Mouse (Mus musculus) left cerebral cortex, adult 9 months (tissue): Measurements from ENCODE around the gene Dtnb.
"Not testable (repeated sequence)": the region's sequence is repeated elsewhere in the genome, so short reads cannot be mapped to it uniquely, and the experiment has no call there.

ENCODE experiments used
- DNase-seq, 2 experiments: peaks; one replicate each; pipeline ENCODE4 v3.0.0; 2022; ENCODE audit warnings: low spot score in 2 of 2

The Dtnb gene

DNA sequence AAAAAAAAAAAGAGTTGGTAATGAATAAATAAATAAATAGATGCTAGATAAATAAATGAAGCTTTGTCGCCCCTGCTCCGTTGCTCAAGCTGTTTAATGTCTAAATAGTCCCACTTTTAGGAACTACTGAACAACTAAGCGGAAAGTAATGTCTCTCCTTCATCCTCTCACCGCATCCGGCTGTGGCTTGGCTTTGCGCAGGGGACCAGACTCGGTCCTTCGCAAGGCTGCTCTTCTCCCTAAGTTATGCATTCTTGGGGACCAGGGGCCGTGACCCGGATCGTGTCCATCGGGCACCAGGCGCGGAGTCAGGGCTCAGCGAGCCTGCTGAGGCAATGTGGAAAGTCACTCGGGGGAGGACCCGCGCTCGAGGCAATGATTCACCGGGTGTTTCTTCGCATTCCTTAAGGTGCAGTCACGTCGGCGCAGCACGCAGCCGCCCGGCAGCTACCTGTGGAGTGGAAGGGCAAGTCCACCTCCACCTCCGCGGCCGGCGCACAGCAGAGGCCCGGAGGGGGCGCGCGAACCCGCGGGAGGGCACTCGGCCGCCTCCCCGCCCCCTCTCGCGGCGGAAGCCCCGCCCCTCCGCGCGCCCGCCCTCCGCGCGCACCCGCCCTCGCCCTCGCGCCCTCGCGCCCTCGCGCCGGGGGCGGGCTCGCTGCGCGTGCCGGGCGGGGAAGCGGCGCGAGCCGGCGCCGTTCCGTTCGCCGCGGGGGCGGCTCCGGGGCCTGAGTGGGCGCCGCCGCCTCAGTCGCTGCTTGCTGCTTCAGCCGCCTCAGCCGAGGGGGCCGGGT, at the start of gene Dtnb:
Dtnb (plus strand) TSS at position 595 of the 794 bp plus-strand sequence.
- DNase-seq = peak in 1 of 2 experiments; percentile 71

- DNase-seq = no peak
These were observed 46.6 kb upstream of the Dtnb start for GRCm38 (mm10) chr12:3525536-3525935.

DNA sequence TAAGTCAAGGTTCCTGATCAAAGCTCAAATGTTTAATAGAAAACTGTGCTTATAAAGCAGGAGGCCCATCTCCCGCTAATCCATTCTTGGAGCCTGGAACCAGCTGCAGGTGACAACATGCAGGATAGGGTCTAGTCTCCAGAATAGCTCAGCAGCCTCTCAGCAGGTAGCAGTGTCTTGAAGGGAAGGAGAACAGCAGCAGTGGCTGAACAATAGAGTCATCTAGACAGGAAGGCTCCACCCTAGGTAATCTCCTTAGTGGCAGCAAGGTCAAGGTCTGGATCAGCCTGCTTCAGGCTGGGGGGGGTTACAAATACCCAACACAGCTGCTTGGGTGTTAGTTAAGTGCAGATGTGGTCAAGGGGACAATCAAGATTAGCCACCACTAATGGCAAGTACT, 36.7 kb upstream of the Dtnb start:
- DNase-seq = not testable (repeated sequence)

DNA sequence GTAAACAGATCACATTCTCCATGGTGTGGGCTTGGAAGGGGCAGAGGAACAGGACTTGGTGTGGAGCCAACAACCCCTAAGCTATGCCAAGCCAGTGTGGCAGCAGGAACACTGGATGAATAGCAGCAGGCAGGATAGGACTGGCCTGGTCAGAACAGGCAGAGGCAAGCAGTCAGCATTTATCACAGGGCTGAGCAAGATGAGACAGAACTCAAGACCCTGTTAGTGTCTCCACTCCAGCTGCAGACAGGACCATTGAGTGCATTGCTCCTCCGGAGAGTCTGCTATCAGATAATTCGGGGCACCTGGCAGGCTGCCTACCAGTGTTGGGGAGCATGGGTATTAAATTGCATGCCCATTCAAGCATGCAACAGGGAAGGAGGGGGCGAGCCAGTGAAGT, 34.6 kb upstream of the Dtnb start:
- no peak for DNase-seq

DNA sequence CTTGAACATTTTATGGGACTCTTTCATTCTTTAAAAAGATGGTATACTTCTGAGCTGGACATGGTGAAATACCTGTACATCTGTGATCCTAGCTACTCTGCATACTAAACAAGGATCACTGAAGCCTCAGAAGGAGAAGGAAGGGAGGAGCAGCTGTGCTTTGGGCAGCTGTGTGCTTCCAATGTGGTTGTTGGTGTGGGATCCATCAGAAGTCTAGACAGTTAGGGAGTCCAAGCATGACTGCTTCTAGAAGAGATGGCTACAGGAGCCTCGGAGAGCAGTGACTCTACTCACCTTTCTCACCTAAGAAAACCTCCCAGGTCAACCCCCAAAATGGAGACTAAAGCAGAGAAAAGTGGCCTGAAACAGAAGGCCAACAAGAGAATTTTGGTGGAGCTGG, 34.1 kb upstream of the Dtnb start:
- DNase-seq = no peak

DNA sequence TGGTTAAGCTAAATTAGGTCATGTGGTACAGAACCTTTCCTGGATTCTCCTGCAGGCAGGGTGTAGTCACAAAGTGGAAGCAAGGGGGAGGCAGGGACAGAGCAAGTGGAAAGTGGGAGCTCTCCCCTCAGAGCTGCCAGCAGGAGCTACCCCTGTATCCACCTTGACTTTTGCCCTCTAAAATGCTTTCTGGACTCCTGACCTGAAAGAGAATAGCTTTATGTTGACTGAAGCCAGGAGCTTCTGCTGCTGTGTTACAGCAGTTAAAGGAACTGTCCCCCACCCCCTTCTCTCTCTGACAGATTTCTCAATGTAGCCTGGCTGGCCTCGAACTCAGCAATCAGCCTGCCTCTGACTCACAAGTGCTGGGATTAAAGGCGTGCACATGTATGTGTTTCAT, 32.6 kb upstream of the Dtnb start:
- no peak for DNase-seq

GRCm38 (mm10) chr12:3540871-3541270, 31.3 kb upstream of the Dtnb start:
- DNase-seq = no peak

- DNase-seq = no peak
These were observed 26.7 kb upstream of the Dtnb start for GRCm38 (mm10) chr12:3545451-3545850.

DNA sequence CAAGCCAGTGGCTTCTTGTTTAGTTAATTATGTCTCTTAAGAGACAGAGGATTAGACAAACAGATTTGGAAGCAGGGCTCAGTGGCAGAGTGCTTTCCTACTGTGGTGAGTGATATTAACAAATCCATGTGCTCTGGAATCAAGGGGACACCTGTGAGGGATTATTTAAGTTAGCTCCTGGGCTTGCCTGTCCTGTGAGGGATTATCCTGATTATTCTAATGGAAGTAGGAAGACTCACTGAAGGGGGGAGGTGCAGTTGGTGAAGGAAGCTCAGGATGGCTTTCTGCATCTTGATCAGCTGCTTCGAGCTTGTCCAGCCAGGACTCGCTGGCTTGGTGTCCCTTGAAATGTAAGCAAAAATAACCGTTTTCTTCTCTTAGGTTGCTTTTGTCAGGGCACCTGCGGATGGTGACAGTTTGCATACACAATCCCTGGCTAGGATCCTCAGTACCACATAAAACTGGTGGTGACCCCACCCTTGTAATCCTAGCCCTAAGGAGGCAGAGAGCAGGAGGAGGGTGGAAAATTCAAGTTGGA, 26.0 kb upstream of the Dtnb start:
- DNase-seq = no peak

GRCm38 (mm10) chr12:3546781-3547180, 25.4 kb upstream of the Dtnb start:
- no peak for DNase-seq

- DNase-seq = no peak
These were observed 24.7 kb upstream of the Dtnb start for GRCm38 (mm10) chr12:3547506-3547905.

GRCm38 (mm10) chr12:3547911-3548310, 24.3 kb upstream of the Dtnb start:
- no peak for DNase-seq

- peak in 1 of 2 experiments; percentile 69 for DNase-seq
These were observed 23.5 kb upstream of the Dtnb start for GRCm38 (mm10) chr12:3548582-3549211.

DNA sequence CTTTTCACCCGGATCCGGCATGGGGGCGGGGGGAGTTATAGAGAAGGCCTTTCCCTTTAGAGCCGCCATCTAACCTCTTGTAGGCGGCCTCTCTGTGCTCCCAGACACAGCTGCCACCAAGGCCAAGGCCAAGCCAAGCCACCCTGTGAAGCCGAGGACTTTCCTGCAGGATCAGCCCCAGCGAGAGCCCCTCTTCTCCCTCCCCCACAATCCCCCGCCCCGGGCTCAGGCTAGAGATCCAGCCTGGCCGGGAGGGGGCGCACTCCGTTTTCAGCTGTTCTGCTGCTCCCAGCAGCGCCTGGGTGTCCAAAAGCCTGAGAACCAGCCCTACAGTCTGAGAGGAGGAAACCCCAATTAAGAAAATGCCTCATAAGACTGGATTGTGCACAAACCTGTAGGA, 21.9 kb upstream of the Dtnb start:
- no peak for DNase-seq

- no peak for DNase-seq
These were observed 14.5 kb upstream of the Dtnb start for GRCm38 (mm10) chr12:3557414-3558319.

DNA sequence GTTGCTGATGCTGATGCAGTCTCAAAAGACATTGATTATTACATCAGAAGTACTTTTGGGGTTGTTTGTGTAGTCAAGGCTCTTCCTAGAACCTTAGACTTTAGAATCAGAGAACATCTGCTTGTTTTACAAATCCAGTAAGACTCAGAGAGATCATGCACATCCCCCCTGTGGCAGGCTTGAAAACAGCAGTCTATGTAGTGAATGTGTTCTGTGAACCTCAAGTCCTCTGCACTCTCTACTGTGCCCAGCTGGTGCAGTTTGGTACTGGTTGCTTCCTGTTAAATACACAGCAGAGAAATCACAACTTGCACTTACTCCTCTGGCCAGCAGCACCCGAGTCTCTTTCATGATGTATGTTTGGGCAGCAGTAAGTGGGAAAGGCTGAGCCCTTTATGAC, 11.6 kb upstream of the Dtnb start:
- peak in 1 of 2 experiments; percentile 77 for DNase-seq

- no peak for DNase-seq
These were observed 11.1 kb upstream of the Dtnb start for GRCm38 (mm10) chr12:3561032-3561431.

DNA sequence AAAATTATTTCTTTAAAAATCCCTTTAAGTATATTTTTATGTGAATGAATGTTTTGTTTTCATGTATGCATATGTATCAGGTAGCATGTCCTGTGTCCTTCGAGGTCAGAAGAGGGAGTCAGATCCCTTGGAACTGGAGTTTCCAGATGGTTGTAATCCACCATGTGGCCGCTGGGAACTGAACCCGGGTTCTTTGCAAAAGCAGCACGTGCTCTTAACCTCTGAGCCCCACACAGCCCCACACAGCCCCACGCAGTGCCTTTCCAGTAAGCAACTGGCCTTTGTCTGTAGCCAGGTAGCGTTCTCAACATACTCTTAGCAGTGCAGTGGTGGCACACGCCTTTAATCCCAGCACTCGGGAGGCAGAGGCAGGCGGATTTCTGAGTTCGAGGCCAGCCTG, 9.4 kb upstream of the Dtnb start:
- no peak for DNase-seq

- DNase-seq = no peak
These were observed 8.5 kb upstream of the Dtnb start for GRCm38 (mm10) chr12:3563659-3564058.

- DNase-seq = peak; percentile 76 to 83
These were observed 3.7 kb upstream of the Dtnb start for GRCm38 (mm10) chr12:3568461-3568991.

DNA sequence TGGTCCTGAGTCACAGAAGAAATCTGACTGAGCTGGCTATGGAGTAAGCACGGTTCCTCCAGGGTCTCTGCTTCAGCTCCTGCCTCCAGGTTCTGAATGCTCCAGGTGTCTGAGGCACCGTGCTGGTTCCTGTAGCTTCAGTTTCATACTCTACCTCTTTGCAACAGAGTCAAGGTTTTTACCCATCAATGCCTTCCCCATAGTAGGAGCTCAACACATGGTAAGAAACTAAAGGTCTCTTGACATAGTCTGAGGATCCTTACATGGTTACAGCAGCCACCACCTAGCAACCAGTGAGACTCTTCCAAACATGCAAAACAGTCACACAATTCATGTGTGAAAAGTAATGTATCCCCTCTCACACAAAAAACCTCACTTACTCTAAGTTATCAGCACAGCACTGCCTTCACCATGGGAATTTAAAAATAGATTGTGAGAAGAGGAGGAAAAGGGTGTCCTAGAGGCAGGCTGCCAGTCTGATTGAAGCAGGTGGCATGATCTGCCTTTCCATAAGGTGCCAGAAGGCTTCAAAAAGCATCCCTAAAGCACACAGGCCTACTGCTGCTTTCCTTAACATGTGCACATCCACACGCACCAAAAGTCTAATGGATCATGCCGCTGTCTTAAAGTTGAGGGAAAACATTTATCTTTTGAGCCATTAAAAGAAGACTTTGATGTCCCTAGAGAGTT, 1.3 kb upstream of the Dtnb start:
- peak in 1 of 2 experiments; percentile 72 for DNase-seq
